Mouse (Mus musculus) cerebellum, postnatal 4 days (tissue): ENCODE measurements around the gene Ptprd.
"Not testable (repeated sequence)": the region's sequence is repeated elsewhere in the genome, so short reads cannot be mapped to it uniquely, and the experiment has no call there.

Experiments used
- DNase-seq, 2 experiments: peaks; one replicate each; pipeline ENCODE4 v3.0.0; 2022; ENCODE audit warnings: low spot score in 2 of 2, mixed read lengths in 1 of 2

Ptprd gene

GRCm38 (mm10) chr4:76215141-76215540, 1996.6 kb downstream of the Ptprd start:
- DNase-seq: no peak

GRCm38 (mm10) chr4:76199321-76199720, 2012.4 kb downstream of the Ptprd start:
- no peak for DNase-seq

- DNase-seq: no peak
Measured at GRCm38 (mm10) chr4:76194762-76195161, 2017.0 kb downstream of the Ptprd start.

GRCm38 (mm10) chr4:76193496-76193895, 2018.3 kb downstream of the Ptprd start:
- no peak for DNase-seq

GRCm38 (mm10) chr4:76192031-76192430, 2019.7 kb downstream of the Ptprd start:
- DNase-seq: no peak

- DNase-seq: no peak
Measured at GRCm38 (mm10) chr4:76190788-76191187, 2021.0 kb downstream of the Ptprd start.

- DNase-seq: no peak
Measured at GRCm38 (mm10) chr4:76183095-76183494, 2028.7 kb downstream of the Ptprd start.

- no peak for DNase-seq
Measured at GRCm38 (mm10) chr4:76179497-76179896, 2032.3 kb downstream of the Ptprd start.

GRCm38 (mm10) chr4:76175086-76175485, 2036.7 kb downstream of the Ptprd start:
- no peak for DNase-seq

- no peak for DNase-seq
Measured at GRCm38 (mm10) chr4:76155750-76156149, 2056.0 kb downstream of the Ptprd start.

- DNase-seq: no peak
Measured at GRCm38 (mm10) chr4:76154190-76154589, 2057.6 kb downstream of the Ptprd start.

GRCm38 (mm10) chr4:76144925-76145324, 2066.8 kb downstream of the Ptprd start:
- DNase-seq: no peak

- no peak for DNase-seq
Measured at GRCm38 (mm10) chr4:76144333-76144732, 2067.4 kb downstream of the Ptprd start.

- DNase-seq: no peak
Measured at GRCm38 (mm10) chr4:76137901-76138300, 2073.9 kb downstream of the Ptprd start.

GRCm38 (mm10) chr4:76136625-76137024, 2075.1 kb downstream of the Ptprd start:
- no peak for DNase-seq

GRCm38 (mm10) chr4:76091845-76092244, 2119.9 kb downstream of the Ptprd start:
- no peak for DNase-seq

GRCm38 (mm10) chr4:76089866-76090265, 2121.9 kb downstream of the Ptprd start:
- no peak for DNase-seq

- no peak for DNase-seq
Measured at GRCm38 (mm10) chr4:76076051-76076450, 2135.7 kb downstream of the Ptprd start.

- DNase-seq: no peak
Measured at GRCm38 (mm10) chr4:76073286-76073685, 2138.5 kb downstream of the Ptprd start.

GRCm38 (mm10) chr4:76071720-76072119, 2140.0 kb downstream of the Ptprd start:
- DNase-seq: no peak

GRCm38 (mm10) chr4:76056836-76057235, 2154.9 kb downstream of the Ptprd start:
- no peak for DNase-seq

GRCm38 (mm10) chr4:76045650-76046049, 2166.1 kb downstream of the Ptprd start:
- no peak for DNase-seq

- DNase-seq: no peak
Measured at GRCm38 (mm10) chr4:76044802-76045201, 2167.0 kb downstream of the Ptprd start.

- DNase-seq: not testable (repeated sequence)
Measured at GRCm38 (mm10) chr4:76037178-76037577, 2174.6 kb downstream of the Ptprd start.
